Mouse (Mus musculus) C2C12 (cell line): ENCODE results near the gene Osgepl1.

ENCODE experiments used
- CEBPB ChIP-seq: IDR thresholded peaks from one replicate; pipeline ENCODE4 v1.6.1; 2011; ENCODE audit warnings: low read depth, mild to moderate bottlenecking, control low read depth, moderate library complexity
- CTCF ChIP-seq: IDR thresholded peaks from one replicate; pipeline ENCODE4 v1.5.1; 2011; ENCODE audit not compliant: control insufficient read depth, insufficient read depth, insufficient read length

DNA sequence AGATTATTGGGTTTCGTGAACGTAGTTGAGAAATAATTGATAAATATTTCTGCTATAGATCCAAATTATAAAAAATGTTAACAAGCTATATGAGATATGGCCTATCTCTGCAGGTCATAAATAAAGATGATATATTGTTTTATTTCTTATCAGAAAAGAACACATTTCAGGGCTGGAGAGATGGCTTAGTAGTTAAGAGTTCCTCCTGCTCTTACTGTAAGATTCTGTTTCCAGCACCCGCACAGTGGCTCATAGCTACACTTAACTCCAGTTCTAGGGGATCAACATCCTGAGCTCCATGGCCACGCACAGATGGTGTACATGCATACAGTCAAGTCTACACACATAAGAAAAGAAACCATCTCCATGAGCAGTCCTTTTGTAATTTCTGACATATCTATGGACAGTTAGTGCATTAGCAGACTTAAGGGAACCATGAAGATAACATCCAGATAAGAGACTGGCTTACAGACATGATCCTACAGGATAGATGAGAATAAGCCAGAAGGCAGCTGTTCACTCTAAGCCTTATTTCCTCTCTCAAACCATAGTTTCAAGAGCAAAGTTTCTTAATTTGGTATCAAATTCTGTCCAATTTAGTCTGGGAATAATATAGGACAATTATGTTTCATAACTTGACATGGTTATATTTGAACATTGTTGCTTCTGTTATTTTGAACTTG lies 8.4 kb downstream of the Osgepl1 start:
- TF ChIP-seq CTCF (no peak), CEBPB (no peak)
